Mouse (Mus musculus): ENCODE results near the gene Hist1h4h.

The Hist1h4h gene

GRCm38 (mm10) chr13:23502916-23503315 is 27.9 kb upstream of the Hist1h4h start:
- TF ChIP-seq GATA4 (IDR thresholded peaks at IDR 0.05; ENCODE audit: insufficient replicate concordance, low read length) = no peak

GRCm38 (mm10) chr13:23503797-23504196 is 27.1 kb upstream of the Hist1h4h start:
- TF ChIP-seq GATA4 (IDR thresholded peaks at IDR 0.05; ENCODE audit: insufficient replicate concordance, low read length) = peak; percentile 38; the same call in 1 of the 2 replicates

GRCm38 (mm10) chr13:23505662-23506345 is 25.0 kb upstream of the Hist1h4h start:
- no peak for TF ChIP-seq GATA4 (IDR thresholded peaks at IDR 0.05; ENCODE audit: insufficient replicate concordance, low read length)

GRCm38 (mm10) chr13:23506351-23506750 is 24.5 kb upstream of the Hist1h4h start:
- TF ChIP-seq GATA4 (IDR thresholded peaks at IDR 0.05; ENCODE audit: insufficient replicate concordance, low read length) = no peak

- TF ChIP-seq GATA4 (IDR thresholded peaks at IDR 0.05; ENCODE audit: insufficient replicate concordance, low read length) = no peak
Observed at GRCm38 (mm10) chr13:23506819-23507515, 23.9 kb upstream of the Hist1h4h start.

GRCm38 (mm10) chr13:23510127-23510526 is 20.7 kb upstream of the Hist1h4h start:
- no peak for TF ChIP-seq GATA4 (IDR thresholded peaks at IDR 0.05; ENCODE audit: insufficient replicate concordance, low read length)

- TF ChIP-seq GATA4 (IDR thresholded peaks at IDR 0.05; ENCODE audit: insufficient replicate concordance, low read length) = no peak
Observed at GRCm38 (mm10) chr13:23513517-23513916, 17.3 kb upstream of the Hist1h4h start.

GRCm38 (mm10) chr13:23515281-23515680 is 15.6 kb upstream of the Hist1h4h start:
- TF ChIP-seq GATA4 (IDR thresholded peaks at IDR 0.05; ENCODE audit: insufficient replicate concordance, low read length) = no peak

GRCm38 (mm10) chr13:23515826-23516620 is 14.8 kb upstream of the Hist1h4h start:
- TF ChIP-seq GATA4 (IDR thresholded peaks at IDR 0.05; ENCODE audit: insufficient replicate concordance, low read length) = no peak

GRCm38 (mm10) chr13:23516822-23517602 is 13.8 kb upstream of the Hist1h4h start:
- TF ChIP-seq GATA4 (IDR thresholded peaks at IDR 0.05; ENCODE audit: insufficient replicate concordance, low read length) = no peak

GRCm38 (mm10) chr13:23517603-23518294 is 13.1 kb upstream of the Hist1h4h start:
- no peak for TF ChIP-seq GATA4 (IDR thresholded peaks at IDR 0.05; ENCODE audit: insufficient replicate concordance, low read length)

- no peak for TF ChIP-seq GATA4 (IDR thresholded peaks at IDR 0.05; ENCODE audit: insufficient replicate concordance, low read length)
Observed at GRCm38 (mm10) chr13:23518295-23518603, 12.6 kb upstream of the Hist1h4h start.

- TF ChIP-seq GATA4 (IDR thresholded peaks at IDR 0.05; ENCODE audit: insufficient replicate concordance, low read length) = no peak
Observed at GRCm38 (mm10) chr13:23518885-23519284, 12.0 kb upstream of the Hist1h4h start.

- TF ChIP-seq GATA4 (IDR thresholded peaks at IDR 0.05; ENCODE audit: insufficient replicate concordance, low read length) = no peak
Observed at GRCm38 (mm10) chr13:23519416-23519815, 11.4 kb upstream of the Hist1h4h start.

- no peak for TF ChIP-seq GATA4 (IDR thresholded peaks at IDR 0.05; ENCODE audit: insufficient replicate concordance, low read length)
Observed at GRCm38 (mm10) chr13:23521703-23522102, 9.1 kb upstream of the Hist1h4h start.
